Mouse (Mus musculus): ENCODE data around the gene Scp2.

- TF ChIP-seq EP300 (IDR thresholded peaks at IDR 0.05) (no peak), CTCF (IDR thresholded peaks at IDR 0.05) (no peak)
Observed at GRCm38 (mm10) chr4:108030888-108031501, 113.8 kb downstream of the Scp2 start.

Data from lung, postnatal 0 days (tissue).